ENCODE assay signal across 17 mouse cellular contexts in genomic region chr4:110597726-110598283, GRCm38 (mm10).
"Had no signal": no experiment of that assay in that cellular context is flagged by ENCODE, and none has a peak within 500 bp of the region (broad histone marks: within the 10 kb centered on the region; RNA-seq: fewer than 3 reads in every experiment).

No protein-coding gene starts in this region.

- H3K27me3 ChIP-seq: limb, embryonic 12.5 days; liver, embryonic 13.5 days; lung, embryonic 15.5 days; megakaryocyte, embryonic 14.5 days; midbrain, embryonic 12.5 days had no signal

- DNase-seq: kidney, adult 18-20 months; kidney, postnatal 10 days; liver; liver, embryonic 13.5 days; liver, postnatal 0 days; lung, postnatal 14 days; right cerebral cortex, postnatal 14 days; thymus, adult 2 months; thymus, postnatal 25 days had no signal

- H3K36me3 ChIP-seq: limb, embryonic 12.5 days; liver, embryonic 13.5 days; lung, embryonic 15.5 days; midbrain, embryonic 12.5 days had no signal

- ATAC-seq: liver, postnatal 0 days; midbrain, embryonic 16.5 days had no signal

- H3K9me3 ChIP-seq: limb, embryonic 12.5 days; liver, embryonic 13.5 days; lung, embryonic 15.5 days; megakaryocyte, embryonic 14.5 days; midbrain, embryonic 12.5 days had no signal

- H3K4me3 ChIP-seq: left cerebral cortex, adult 2 months; limb, embryonic 12.5 days; liver, embryonic 13.5 days; lung, embryonic 15.5 days; megakaryocyte, embryonic 14.5 days; midbrain, embryonic 12.5 days had no signal

- H3K27ac ChIP-seq: left cerebral cortex, adult 2 months; limb, embryonic 12.5 days; liver, embryonic 13.5 days; lung, embryonic 15.5 days; macrophage; midbrain, embryonic 12.5 days; stomach, postnatal 0 days had no signal

- H3K9ac ChIP-seq: limb, embryonic 12.5 days; liver, embryonic 13.5 days; liver, postnatal 0 days; lung, embryonic 15.5 days; midbrain, embryonic 12.5 days had no signal

- H3K4me1 ChIP-seq: limb, embryonic 12.5 days; liver, embryonic 13.5 days; lung, embryonic 15.5 days; megakaryocyte, embryonic 14.5 days; midbrain, embryonic 12.5 days had no signal

- H3K4me2 ChIP-seq: limb, embryonic 12.5 days; liver, embryonic 13.5 days; lung, embryonic 15.5 days; midbrain, embryonic 12.5 days had no signal
